Comparison of ENCODE assay signal across 8 mouse cellular contexts in the genomic region with DNA sequence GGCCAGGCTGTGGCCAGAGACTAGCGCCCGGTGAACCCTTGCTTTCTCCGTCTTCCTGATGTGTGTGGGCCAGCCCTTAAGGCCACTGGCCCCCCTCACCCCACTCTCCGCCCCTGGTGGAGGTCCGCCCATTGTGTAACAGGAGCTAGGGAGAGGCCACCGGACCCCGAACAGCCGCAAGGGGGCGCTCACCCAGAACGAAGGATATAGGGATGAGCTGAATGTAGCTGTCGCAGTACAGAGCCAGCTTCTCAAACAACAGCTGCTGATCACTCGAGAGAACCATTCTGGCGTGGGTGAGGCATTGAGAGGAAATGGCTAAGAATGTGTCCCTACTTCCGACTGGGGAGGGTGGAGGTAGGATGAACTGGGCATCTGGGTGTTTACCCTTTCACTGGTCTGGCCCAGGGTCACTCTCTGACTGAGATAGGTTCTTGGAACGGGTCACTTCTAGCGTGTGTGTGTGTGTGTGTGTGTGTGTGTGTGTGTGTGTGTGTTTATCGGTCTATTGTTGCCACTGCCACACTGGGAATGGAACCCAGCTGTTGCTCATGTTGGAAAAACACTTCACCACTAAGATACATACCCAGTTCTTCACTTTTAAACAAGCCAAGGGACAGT. TPM values are rescaled to one million over a fixed set of nuclear protein-coding genes. Genes with fewer than 3 reads are reported as not detected.
DNase-seq lines count a peak whose midpoint lies in the region; ATAC-seq and TF ChIP-seq lines count a peak whose summit lies in the region.

No protein-coding gene starts in this region.

- no peak for TF ChIP-seq POLR2A in bone marrow, adult 2 months (IDR thresholded peaks at IDR 0.05; ENCODE audit: borderline replicate concordance, control insufficient read depth, low read depth, low read length)
- no peak for TF ChIP-seq POLR2A in limb, embryonic 14.5 days (IDR thresholded peaks at IDR 0.05; ENCODE audit: borderline replicate concordance, extremely low read depth, insufficient read depth, insufficient read length)
- TF ChIP-seq POLR2A in spleen, adult 2 months (IDR thresholded peaks at IDR 0.05; ENCODE audit: low read depth, low read length), result no peak

- peak; percentile 85 for ATAC-seq in embryonic facial prominence, embryonic 15.5 days (ENCODE audit: insufficient number of reproducible peaks, low FRiP score, low TSS enrichment, low read depth)
- peak; percentile 90 for ATAC-seq in limb, embryonic 14.5 days (ENCODE audit: low FRiP score, low read depth)
- peak; percentile 90 for ATAC-seq in midbrain, embryonic 16.5 days

- no peak overlapping the region for H3K4me3 ChIP-seq in bone marrow, adult 2 months (replicated peaks; ENCODE audit: control insufficient read depth, low read depth, low read length)
- H3K4me3 ChIP-seq in embryonic facial prominence, embryonic 15.5 days (replicated peaks), result peak overlapping the region; percentile 37
- peak overlapping the region; percentile 31 for H3K4me3 ChIP-seq in limb, embryonic 14.5 days (replicated peaks; ENCODE audit: low read length)
- H3K4me3 ChIP-seq in midbrain, embryonic 16.5 days (ENCODE audit: low read depth, low read length), result peak overlapping the region; percentile 30
- peak overlapping the region; percentile 22; the same call in 1 of the 2 replicates for H3K4me3 ChIP-seq in spleen, adult 2 months (ENCODE audit: extremely low read depth, insufficient read depth, insufficient read length)

- H3K9me3 ChIP-seq in embryonic facial prominence, embryonic 15.5 days (replicated peaks), result no peaks in the 10 kb centered on the region
- H3K9me3 ChIP-seq in limb, embryonic 14.5 days (ENCODE audit: control insufficient read depth, low read length), result no peaks in the 10 kb centered on the region
- H3K9me3 ChIP-seq in midbrain, embryonic 16.5 days (replicated peaks; ENCODE audit: control insufficient read depth, low read length, poor library complexity, severe bottlenecking), result no peaks in the 10 kb centered on the region

- TF ChIP-seq CTCF in bone marrow, adult 2 months (IDR thresholded peaks at IDR 0.05; ENCODE audit: control insufficient read depth, insufficient read depth, low read length), result peak; percentile 61; the same call in 1 of the 2 replicates
- peak; percentile 59 for TF ChIP-seq CTCF in spleen, adult 2 months (IDR thresholded peaks at IDR 0.05; ENCODE audit: extremely low read depth, insufficient read depth, insufficient read length, insufficient replicate concordance)

- peak; percentile 72 for DNase-seq in 3T3-L1 (ENCODE audit: low read depth, low spot score)
- peak; percentile 84 to 87 for DNase-seq in heart, adult 9 months (ENCODE audit: low spot score in 2 of 2)
- DNase-seq in kidney, adult 9 months, result peak; percentile 92
- peak; percentile 87 for DNase-seq in limb, embryonic 14.5 days (ENCODE audit: low spot score)
- peak; percentile 41 to 72 for DNase-seq in spleen, adult 2 months (ENCODE audit: low read depth in 1 of 2, low spot score in 2 of 2)

- no peaks in the 10 kb centered on the region for H3K27me3 ChIP-seq in embryonic facial prominence, embryonic 15.5 days
- H3K27me3 ChIP-seq in limb, embryonic 14.5 days (ENCODE audit: control insufficient read depth, insufficient read depth, low read length), result no peaks in the 10 kb centered on the region
- no peaks in the 10 kb centered on the region for H3K27me3 ChIP-seq in midbrain, embryonic 16.5 days (ENCODE audit: control insufficient read depth, insufficient read depth, low read depth, low read length)
- no peaks in the 10 kb centered on the region for H3K27me3 ChIP-seq in spleen, adult 2 months (ENCODE audit: control insufficient read depth, insufficient read depth, low read length)

- WGBS in bone marrow, adult 2 months, result 9% methylated on average over 17 of the region's 17 CpGs
- WGBS in embryonic facial prominence, embryonic 15.5 days, result 6% methylated on average over 17 of the region's 17 CpGs
- 10% methylated on average over 17 of the region's 17 CpGs for WGBS in limb, embryonic 14.5 days
- WGBS in midbrain, embryonic 16.5 days, result 7% methylated on average over 17 of the region's 17 CpGs
- WGBS in spleen, adult 2 months, result 15% methylated on average over 17 of the region's 17 CpGs

- H3K27ac ChIP-seq in bone marrow, adult 2 months (ENCODE audit: control insufficient read depth, insufficient read depth, low read depth, low read length, poor library complexity), result no peak overlapping the region
- H3K27ac ChIP-seq in embryonic facial prominence, embryonic 15.5 days (replicated peaks), result no peak overlapping the region
- no peak overlapping the region for H3K27ac ChIP-seq in limb, embryonic 14.5 days (replicated peaks; ENCODE audit: low read depth, low read length)
- H3K27ac ChIP-seq in midbrain, embryonic 16.5 days (ENCODE audit: low read length), result 0 out of 2 replicates have a peak overlapping the region, but pooled peaks have one; percentile 11
- no peak overlapping the region for H3K27ac ChIP-seq in spleen, adult 2 months (ENCODE audit: insufficient read depth, low read length)

- peak overlapping the region; percentile 12; the same call in 1 of the 2 replicates for H3K9ac ChIP-seq in embryonic facial prominence, embryonic 15.5 days
- H3K9ac ChIP-seq in limb, embryonic 14.5 days (ENCODE audit: low read depth, low read length, severe bottlenecking), result peak overlapping the region; percentile 31; the same call in 1 of the 2 replicates
- H3K9ac ChIP-seq in midbrain, embryonic 16.5 days (ENCODE audit: low read depth, low read length), result peak overlapping the region; percentile 53

- H3K36me3 ChIP-seq in embryonic facial prominence, embryonic 15.5 days, result no peaks in the 10 kb centered on the region
- no peaks in the 10 kb centered on the region for H3K36me3 ChIP-seq in limb, embryonic 14.5 days (ENCODE audit: control insufficient read depth, insufficient read depth, low read length)
- H3K36me3 ChIP-seq in midbrain, embryonic 16.5 days (ENCODE audit: control insufficient read depth, insufficient read depth, low read length), result no peaks in the 10 kb centered on the region
- H3K36me3 ChIP-seq in spleen, adult 2 months (ENCODE audit: control insufficient read depth, insufficient read depth, low read length), result no peaks in the 10 kb centered on the region

- H3K4me1 ChIP-seq in bone marrow, adult 2 months (ENCODE audit: control insufficient read depth, insufficient read depth, low read length), result peaks cover 4% of the 10 kb centered on the region; the same call in 1 of the 2 replicates
- peaks cover 11% of the 10 kb centered on the region for H3K4me1 ChIP-seq in embryonic facial prominence, embryonic 15.5 days
- peaks cover 4% of the 10 kb centered on the region; the same call in 1 of the 2 replicates for H3K4me1 ChIP-seq in limb, embryonic 14.5 days (ENCODE audit: control insufficient read depth, insufficient read depth, low read length)
- H3K4me1 ChIP-seq in midbrain, embryonic 16.5 days (ENCODE audit: control insufficient read depth, insufficient read depth, low read length), result no peaks in the 10 kb centered on the region; the same call in 1 of the 2 replicates
- peaks cover 3% of the 10 kb centered on the region; the same call in 1 of the 2 replicates for H3K4me1 ChIP-seq in spleen, adult 2 months (ENCODE audit: control insufficient read depth, insufficient read depth, insufficient read length)

- H3K4me2 ChIP-seq in embryonic facial prominence, embryonic 15.5 days (replicated peaks), result peak overlapping the region; percentile 51
- peak overlapping the region; percentile 44 for H3K4me2 ChIP-seq in limb, embryonic 14.5 days (replicated peaks; ENCODE audit: low read depth, low read length, severe bottlenecking)
- peak overlapping the region; percentile 57 for H3K4me2 ChIP-seq in midbrain, embryonic 16.5 days (ENCODE audit: low read length)

RNA-seq across cellular contexts. Expression of gene Best1, which starts 8.3 kb away (rescaled TPM):
- not detected in 2 replicates for polyA plus RNA-seq in bone marrow, adult 2 months (2011; ENCODE audit: insufficient read depth, insufficient read length, low replicate concordance, missing spikeins)
- polyA plus RNA-seq in embryonic facial prominence, embryonic 15.5 days (2015; fragmentation: Nextera tagmentation; extraction: Ambion mirVana), result 1.2 and 1.9 TPM in 2 replicates
- polyA plus RNA-seq in limb, embryonic 14.5 days (2012; rRNA removed), result 1.5 and 1.7 TPM in 2 replicates
- 1.5 and 1.9 TPM in 2 replicates for polyA plus RNA-seq in limb, embryonic 14.5 days (2014; fragmentation: Nextera tagmentation; extraction: Ambion mirVana)
- 2.9 TPM in 2 replicates for polyA plus RNA-seq in midbrain, embryonic 16.5 days (2015; fragmentation: Nextera tagmentation; extraction: Ambion mirVana)
- 0.14 and 0.20 TPM in 2 replicates for polyA plus RNA-seq in spleen, adult 2 months (2012; rRNA removed)

RNA-seq across cellular contexts. Expression of gene Rab3il1, which starts 8.3 kb away (rescaled TPM):
- 89.7 and 115 TPM in 2 replicates for polyA plus RNA-seq in bone marrow, adult 2 months (2011; ENCODE audit: insufficient read depth, insufficient read length, low replicate concordance, missing spikeins)
- 45.8 and 46.1 TPM in 2 replicates for polyA plus RNA-seq in embryonic facial prominence, embryonic 15.5 days (2015; fragmentation: Nextera tagmentation; extraction: Ambion mirVana)
- polyA plus RNA-seq in limb, embryonic 14.5 days (2012; rRNA removed), result 36.1 and 42.8 TPM in 2 replicates
- polyA plus RNA-seq in limb, embryonic 14.5 days (2014; fragmentation: Nextera tagmentation; extraction: Ambion mirVana), result 43.9 and 49.6 TPM in 2 replicates
- 21.4 and 21.8 TPM in 2 replicates for polyA plus RNA-seq in midbrain, embryonic 16.5 days (2015; fragmentation: Nextera tagmentation; extraction: Ambion mirVana)
- polyA plus RNA-seq in spleen, adult 2 months (2012; rRNA removed), result 73.5 and 77.8 TPM in 2 replicates

RNA-seq across cellular contexts. Expression of gene Fth1, which starts 12.7 kb away (rescaled TPM):
- polyA plus RNA-seq in bone marrow, adult 2 months (2011; ENCODE audit: insufficient read depth, insufficient read length, low replicate concordance, missing spikeins), result 1,509 and 1,706 TPM in 2 replicates
- polyA plus RNA-seq in embryonic facial prominence, embryonic 15.5 days (2015; fragmentation: Nextera tagmentation; extraction: Ambion mirVana), result 1,601 and 1,694 TPM in 2 replicates
- polyA plus RNA-seq in limb, embryonic 14.5 days (2012; rRNA removed), result 663 and 670 TPM in 2 replicates
- polyA plus RNA-seq in limb, embryonic 14.5 days (2014; fragmentation: Nextera tagmentation; extraction: Ambion mirVana), result 1,538 and 1,580 TPM in 2 replicates
- polyA plus RNA-seq in midbrain, embryonic 16.5 days (2015; fragmentation: Nextera tagmentation; extraction: Ambion mirVana), result 1,587 and 1,694 TPM in 2 replicates
- 3,609 and 4,045 TPM in 2 replicates for polyA plus RNA-seq in spleen, adult 2 months (2012; rRNA removed)

RNA-seq across cellular contexts. Expression of gene Fads3, which starts 48.2 kb away (rescaled TPM):
- polyA plus RNA-seq in bone marrow, adult 2 months (2011; ENCODE audit: insufficient read depth, insufficient read length, low replicate concordance, missing spikeins), result 6.6 and 12.5 TPM in 2 replicates
- 16.4 and 17.3 TPM in 2 replicates for polyA plus RNA-seq in embryonic facial prominence, embryonic 15.5 days (2015; fragmentation: Nextera tagmentation; extraction: Ambion mirVana)
- polyA plus RNA-seq in limb, embryonic 14.5 days (2012; rRNA removed), result 40.8 and 57.7 TPM in 2 replicates
- polyA plus RNA-seq in limb, embryonic 14.5 days (2014; fragmentation: Nextera tagmentation; extraction: Ambion mirVana), result 10.6 and 11.5 TPM in 2 replicates
- 31.6 and 38.2 TPM in 2 replicates for polyA plus RNA-seq in midbrain, embryonic 16.5 days (2015; fragmentation: Nextera tagmentation; extraction: Ambion mirVana)
- 22.0 and 24.3 TPM in 2 replicates for polyA plus RNA-seq in spleen, adult 2 months (2012; rRNA removed)
